Mouse (Mus musculus) kidney, adult 18-20 months (tissue): ENCODE results near the gene Gm11273.
"Not testable (repeated sequence)": the region's sequence is repeated elsewhere in the genome, so short reads cannot be mapped to it uniquely, and the experiment has no call there.

ENCODE experiments used
- DNase-seq: peaks from one replicate; pipeline ENCODE4 v3.0.0; 2021

The Gm11273 gene

DNA sequence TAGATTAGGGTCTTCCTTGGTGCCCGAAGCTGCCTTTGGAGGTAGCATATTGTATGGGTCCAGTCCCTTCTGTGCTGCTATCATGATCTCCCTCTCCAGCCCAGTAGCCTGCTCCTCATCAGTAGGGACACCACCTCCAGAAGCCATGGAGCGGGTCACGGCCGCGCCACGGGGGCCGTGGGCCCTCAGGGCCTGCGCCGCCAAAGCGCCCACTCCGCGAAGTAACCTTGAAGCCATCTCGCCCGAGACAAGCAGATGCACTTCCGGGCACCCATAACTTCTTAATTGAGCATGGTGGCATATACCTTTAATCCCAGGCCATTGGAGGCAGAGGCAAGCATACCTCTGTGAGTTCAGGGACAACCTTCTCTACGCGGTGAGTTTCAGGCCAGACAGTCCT, at the start of gene Gm11273:
Gm11273 (minus strand) TSS at position 237 of the 400 bp plus-strand sequence.
- not testable (repeated sequence) for DNase-seq

DNA sequence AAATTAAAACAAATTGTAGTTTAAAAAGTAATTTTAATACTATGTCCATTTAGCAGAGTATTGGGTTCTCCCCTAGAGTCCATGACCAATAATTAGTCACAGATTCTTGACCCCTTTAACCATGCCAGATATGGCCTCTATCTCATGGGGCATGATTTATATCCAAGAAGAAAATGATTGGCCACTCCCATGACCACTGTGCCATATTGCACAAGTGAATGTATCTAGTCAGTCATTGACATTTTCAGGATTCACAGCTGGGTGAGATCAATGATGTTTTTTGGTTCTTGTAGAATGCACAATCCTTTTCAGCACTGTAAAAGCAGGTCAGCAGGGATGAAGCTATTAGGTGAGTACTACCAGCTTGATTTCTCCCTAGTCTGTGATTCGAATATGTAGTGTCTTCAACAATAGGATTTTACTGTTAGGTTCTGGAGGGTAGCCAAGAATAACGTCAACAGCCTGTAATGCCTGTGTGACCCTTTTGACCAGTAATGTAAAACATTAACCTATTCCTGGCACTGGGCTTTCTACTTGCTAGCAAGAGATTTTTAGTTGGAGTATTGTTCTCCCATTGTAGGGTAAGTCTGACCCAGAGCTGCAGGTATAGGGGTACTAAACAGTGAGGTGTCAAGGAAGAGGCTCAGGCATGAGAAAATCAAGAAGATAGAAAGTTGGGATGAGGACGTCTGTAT, 49.3 kb upstream of the Gm11273 start:
- DNase-seq: no peak

DNA sequence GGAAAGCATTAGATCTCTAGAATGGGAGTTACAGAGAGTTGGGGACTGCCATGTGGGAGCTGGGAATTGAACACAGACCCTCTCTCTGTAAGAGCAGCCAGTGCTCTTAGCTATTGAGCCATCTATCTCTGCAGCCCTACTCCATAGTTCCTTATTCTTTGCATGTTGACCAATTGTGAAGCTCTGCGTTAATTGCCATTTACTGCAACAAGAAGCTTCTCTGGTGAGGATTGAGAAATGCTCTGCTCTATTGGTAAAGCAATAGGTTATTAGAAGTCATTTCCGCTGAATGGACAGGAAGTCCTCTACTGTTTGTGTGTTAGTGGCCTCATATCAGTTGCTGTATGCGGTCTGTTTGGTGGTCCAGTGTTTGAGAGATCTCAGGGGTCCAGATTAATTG, 48.3 kb upstream of the Gm11273 start:
- no peak for DNase-seq

DNA sequence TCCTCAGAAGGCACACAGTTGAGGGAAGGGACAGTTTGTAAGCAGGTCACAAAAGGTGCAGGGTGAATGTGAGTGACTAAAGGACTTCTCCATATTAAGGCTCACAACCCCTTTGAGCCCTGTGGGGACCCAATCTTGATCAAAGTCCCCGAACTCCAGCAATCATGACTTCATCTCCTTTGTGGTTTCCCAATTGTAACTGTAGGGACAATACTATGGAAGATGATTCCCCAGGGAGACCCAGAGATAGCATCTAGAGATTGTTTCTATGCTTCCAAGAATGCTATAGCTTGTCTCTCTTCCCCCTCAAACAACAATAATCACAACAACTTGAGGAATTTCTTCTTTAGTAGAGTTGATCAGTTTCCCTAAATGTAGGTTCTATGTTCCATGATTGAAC, 41.5 kb upstream of the Gm11273 start, which contains the start of gene Olfr1366:
Olfr1366 (minus strand) TSS at position 101 of the 400 bp plus-strand sequence.
- DNase-seq: no peak

DNA sequence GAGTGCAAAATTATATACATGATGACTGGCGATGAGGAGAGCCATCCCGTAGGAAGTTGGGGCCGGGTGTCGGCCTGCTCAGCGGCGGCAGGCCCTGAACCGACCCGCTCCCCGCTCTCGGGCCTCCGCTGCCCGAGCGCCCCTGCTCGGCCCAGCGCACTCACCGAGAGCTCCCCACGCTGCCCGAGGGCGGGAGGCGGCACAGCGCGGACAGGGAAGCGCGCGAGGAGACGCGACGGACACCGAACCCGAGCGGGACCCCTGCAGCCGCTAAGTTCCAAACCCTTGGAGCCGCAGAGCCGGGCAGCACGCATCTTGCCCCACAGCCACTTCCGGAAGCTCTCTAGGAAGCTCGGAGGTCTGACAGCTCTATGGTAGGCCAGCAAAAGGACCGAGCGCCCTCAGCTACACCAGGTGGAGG, 29.6 kb upstream of the Gm11273 start, which contains the start of gene Zkscan8:
Zkscan8 (minus strand) TSS at position 340 of the 421 bp plus-strand sequence.
- DNase-seq: peak; percentile 92

DNA sequence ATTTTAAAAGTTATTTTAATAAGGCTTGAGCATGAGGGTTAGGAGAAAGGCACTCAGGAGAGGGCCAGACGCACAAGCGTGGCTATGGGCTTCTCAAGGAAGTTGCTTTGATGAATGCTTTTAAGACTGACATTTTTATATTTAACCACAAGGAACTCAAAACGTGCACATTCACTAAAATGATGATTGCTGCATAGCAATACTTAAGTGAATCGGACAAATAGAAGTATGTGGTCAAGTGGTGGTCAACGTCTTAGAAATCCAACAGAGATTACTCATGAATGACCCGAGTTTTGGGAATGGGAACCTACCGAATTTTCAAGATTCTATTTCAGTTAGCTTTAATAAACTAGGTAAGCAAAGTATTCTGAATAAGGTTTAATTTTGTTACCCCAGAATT, 28.9 kb upstream of the Gm11273 start:
- no peak for DNase-seq

DNA sequence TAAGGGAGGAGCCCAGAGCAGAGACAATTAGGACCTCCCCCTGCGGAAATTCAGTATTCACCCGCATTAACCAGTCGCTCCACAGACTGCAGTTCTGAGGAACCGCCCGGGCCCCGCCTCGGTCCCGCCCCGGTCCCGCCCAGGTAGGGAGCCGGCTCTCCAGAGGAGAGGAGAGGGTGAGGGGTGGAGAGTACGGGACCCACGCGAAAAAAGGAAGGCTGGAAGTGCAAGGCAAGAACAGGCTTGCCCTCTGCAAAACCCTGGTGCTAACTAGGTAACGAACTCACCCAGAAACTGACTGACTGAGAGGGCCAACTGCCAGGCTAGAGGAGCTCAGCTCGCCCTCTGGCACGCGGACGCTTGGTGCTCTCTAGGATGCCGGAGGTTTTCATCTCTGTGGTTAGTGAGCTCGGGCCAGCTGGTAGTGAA, 5.0 kb upstream of the Gm11273 start:
- peak; percentile 87 for DNase-seq

DNA sequence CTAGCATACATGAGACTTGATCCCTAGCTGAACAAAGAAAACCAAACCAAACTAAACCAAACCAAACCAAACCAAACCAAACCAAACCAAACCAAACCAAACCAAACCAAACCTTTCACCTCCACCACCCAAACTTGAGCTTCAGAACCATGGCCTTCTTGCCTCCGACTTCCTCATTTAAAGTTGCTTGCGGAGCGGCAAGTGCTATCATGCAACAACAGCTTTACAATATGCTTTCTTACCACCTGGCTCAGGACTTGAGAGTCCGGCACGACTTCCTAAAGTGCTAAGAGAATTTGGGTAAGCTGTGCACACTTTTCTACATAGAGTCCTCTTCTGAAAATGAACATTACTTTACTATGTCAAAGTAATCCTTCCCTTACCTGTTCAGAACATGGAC, 1.1 kb upstream of the Gm11273 start:
- DNase-seq: no peak

DNA sequence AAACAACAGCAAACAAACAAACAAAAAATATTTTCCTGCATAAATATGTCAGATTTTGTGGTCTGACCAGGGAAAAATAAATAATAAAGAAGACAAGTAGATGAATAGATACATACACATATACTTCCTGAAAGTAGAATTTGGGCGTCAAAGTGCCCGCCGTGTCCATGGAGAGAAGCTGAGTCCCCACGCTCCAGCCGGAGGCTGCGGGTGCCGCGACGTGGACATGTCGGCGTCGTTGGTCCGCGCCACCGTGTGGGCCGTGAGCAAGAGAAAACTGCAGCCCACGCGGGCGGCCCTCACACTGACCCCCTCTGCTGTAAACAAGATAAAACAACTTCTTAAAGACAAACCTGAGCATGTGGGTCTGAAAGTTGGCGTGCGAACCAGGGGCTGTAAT, 6.1 kb downstream of the Gm11273 start, which contains the start of gene AK157302:
AK157302 (plus strand) TSS at position 144 of the 400 bp plus-strand sequence.
- DNase-seq: no peak

DNA sequence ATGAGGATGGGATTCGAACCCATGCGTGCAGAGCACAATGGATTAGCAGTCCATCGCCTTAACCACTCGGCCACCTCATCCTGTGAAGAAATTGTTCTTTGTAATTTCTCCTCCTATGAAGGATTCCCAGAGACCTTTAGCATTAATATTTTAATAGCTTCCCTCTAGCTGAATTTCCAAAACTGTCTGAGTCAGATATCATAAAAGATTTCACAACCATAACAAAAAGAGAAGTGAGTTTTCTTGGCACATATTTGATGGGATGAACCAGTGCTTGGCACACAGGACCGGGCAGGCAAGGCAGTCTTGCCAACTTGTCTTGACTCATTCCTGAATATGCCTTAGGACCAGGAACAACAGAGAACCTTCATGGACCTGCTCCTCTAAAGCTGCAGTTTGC, 8.4 kb downstream of the Gm11273 start:
- DNase-seq: no peak

DNA sequence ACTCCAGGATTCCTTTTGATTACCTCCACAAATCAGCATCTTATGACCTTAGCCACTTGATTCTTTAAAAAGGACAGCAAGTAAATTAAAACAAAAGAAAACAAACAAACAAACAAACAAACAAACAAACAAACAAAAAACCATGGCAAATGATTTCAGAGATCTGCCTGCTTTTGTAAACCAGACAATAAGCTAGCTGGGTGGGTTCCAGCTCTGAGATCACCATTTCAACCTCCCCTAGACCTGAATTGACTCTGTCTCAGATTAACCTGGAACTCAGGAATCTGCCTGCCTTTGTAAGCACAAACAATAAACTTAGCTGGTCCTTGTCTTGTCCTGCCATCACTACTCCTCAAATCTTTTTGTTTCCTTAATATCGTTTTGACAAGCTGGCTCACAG, 14.3 kb downstream of the Gm11273 start:
- DNase-seq: no peak

DNA sequence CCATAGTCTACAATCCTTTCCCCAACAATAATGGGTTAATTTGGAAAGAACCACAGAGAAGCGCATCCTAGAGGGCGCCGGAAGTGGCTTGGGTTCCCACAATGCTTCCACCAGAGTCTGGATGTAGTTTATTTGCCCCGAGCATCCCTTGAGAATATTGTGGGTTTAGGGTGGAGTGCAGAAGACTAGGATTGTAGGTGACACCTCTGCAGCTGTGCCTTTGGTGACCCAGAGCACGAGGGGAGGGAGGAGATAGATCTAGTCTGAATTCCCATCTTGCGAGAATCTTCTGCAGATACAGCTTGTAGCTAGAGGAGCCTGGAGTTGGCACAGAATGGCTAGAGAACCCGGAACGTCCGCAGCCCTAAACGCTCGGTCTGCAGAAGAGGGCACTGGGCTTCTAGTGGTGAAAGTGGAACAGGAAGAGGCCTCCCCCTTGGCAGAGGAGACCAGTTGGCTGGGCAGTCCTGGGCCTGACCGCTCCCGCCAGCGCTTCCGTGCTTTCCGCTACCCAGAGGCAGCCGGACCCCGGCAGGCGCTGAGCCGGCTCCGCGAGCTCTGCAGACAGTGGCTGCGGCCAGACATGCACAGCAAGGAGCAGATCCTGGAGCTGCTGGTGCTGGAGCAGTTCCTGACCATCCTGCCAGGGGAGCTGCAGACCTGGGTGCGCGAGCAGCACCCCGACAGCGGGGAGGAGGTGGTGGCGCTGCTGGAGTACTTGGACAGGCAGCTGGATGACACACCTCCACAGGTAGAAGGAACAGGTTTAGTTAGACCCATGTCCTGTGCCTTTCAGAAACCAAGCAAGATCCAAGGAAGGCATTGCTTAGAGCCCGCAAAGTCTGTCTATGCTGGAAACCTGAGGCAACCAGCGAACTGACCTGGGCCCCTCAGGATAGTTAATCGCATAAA, 22.2 kb downstream of the Gm11273 start, which contains the start of the genes Zkscan4 and Gm10065:
Zkscan4 (plus strand) TSS at position 149 of the 912 bp plus-strand sequence.
Gm10065 (minus strand) TSS at position 683 of the 912 bp plus-strand sequence.
- DNase-seq: peak; percentile 67

DNA sequence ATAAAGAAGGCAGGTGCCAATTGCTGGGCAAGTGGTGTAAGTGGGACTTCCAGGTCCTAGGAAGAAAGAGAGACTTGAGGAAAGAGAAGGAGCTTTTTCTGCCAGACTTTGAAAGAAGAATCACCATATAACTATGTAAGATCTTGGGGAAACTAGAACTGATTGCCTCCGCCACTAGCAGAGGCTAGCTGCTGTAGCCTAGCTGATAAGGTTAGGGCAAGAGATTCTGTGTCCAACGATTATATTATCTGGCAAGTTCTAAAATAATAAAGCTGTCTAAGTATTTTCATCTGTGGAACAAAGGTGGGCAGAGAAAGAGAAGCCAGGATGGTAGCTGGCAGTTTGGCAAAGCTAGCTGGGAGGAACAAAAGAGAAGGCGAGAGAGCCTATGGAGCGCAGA, 28.8 kb downstream of the Gm11273 start:
- DNase-seq: no peak

DNA sequence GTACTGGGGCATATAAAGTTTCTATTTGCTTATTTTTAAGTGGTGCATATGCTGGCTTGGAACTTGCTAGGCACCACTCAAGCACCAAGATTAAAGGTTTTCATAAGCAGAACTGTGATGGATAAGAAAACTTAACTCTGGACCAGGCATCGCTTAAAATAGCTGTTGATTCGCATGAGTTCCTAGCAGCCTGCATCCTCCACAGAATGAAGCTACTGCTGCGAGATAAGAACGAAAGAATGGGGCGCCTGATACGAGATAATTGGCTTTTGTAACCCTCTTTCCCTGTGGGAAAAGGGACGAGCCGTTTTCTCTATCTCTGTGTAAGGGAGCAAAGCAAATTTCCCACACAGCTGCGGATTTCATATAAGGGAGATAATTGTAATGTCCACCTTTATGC, 32.1 kb downstream of the Gm11273 start:
- no peak for DNase-seq

DNA sequence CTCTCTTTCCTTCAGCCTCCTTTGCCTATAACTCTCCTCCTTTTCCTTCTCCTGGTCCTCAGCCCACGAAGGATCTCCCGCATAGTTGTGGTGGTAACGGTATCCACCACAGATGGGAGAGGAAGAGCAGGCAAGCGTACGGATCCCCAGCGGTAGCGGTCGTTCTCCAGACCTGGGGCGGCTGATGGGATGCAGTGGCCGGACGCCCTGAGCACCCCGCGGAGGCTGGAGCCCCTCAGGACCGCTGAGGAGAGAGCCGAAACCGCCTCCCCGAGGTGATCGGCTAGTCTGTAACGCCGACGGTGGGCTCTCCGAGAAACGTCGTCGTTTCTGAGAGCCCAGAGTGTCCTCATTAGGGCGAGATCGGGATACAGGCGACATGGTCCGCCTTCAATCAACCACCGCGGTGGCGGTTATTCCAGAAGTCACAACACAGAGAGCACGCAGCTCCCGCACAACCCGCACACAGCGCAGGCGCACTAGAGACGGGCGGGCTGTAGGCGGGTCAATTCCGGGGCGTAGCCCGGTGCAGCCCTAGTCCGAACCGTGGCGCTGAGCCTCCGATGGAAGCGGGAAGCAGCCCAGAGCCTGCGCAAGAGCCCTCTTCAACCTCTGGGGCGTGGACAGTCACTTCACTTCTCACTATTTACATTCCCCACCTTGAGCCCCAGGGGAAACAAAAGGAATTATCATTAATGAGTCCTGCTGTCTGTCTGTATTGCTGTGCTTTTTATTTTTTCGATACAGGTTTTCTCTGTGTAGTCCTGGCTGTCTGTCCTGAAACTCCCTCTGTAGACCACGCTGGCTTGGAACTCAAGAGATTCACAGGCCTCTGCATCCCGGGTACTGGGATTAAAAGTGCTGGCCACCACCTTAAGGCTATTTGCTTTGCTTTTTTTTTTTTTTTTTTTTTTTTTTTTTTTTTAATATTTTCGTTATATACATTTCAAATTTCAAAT, 32.9 kb downstream of the Gm11273 start, which contains the start of gene Nkapl:
Nkapl (minus strand) TSS at position 449 of the 959 bp plus-strand sequence.
- DNase-seq: peak; percentile 86

DNA sequence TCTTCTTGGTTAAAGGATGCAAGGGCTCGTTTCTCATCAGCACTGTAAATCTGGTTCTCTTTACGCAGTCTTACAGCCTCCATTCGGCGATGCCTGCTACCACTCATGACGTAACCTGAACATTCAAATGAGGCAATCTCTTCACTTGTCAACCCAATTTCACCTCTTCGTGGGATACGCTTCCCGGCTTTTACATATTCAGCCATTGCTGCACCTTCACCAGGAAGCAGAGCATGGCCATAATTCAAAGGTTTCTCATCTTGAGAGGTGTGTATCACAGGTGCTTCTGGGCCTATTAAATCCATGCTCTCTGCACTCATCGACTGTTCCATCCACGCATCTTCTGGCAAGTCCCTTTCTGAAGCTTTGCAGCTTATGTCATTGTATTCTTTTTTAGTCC, 33.9 kb downstream of the Gm11273 start:
- no peak for DNase-seq

DNA sequence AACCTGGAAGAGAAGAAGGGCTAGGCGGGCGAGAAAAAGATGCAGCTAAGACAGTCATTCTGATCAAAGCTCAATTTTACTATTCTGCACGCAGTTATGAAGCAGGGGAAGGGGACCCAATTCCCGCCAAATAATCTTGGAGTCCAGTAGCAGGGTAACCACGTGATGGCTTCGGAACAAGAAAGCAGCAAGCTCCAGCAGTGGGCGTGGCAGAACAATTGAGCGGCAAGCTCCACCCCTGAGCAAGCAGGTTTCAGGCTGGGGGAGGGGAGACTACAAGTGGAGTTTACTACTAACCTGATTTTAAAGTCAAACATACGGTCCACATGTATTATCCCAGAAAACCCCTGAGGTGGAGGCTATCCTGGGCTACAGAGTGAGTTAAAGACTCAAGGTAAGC, 38.7 kb downstream of the Gm11273 start:
- not testable (repeated sequence) for DNase-seq

DNA sequence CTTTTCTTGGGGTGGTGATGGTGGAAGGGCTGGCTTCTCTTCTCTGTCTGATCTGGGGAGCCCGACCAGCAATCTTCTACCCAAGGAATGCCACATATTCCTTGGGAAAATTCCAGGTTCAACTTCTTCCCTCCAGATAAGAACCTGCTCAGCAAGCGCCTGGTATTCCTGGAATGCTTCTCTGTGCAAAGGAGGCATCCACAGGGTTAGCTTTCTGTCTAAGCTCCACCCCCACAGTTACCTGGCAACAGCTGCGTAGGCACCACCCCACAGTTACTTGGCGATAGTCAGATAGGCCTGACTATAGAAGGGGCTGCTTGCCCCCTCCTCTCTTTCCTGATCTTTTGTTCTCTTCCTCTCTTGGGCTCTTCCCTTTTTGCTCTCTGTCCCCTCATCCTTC, 44.9 kb downstream of the Gm11273 start:
- no peak for DNase-seq

DNA sequence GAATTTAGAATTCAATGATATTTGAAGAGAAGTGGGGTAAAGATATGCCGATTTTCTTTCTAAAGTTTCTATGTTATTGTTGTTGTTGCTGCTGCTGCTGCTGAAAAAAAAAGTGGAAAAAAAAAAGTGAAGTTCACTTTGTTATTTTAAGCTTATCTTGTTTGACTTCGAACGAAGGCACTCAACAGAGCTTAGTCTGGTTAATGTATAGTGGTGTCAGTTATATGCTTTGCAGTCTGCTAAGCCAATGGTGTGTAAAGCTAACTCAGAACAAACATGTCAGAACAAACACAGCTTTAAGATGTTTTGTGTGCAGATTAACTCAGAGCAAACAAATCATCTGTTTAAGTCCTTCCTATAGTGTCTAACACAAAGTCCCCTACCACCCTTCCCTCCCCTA, 47.1 kb downstream of the Gm11273 start:
- DNase-seq: no peak

DNA sequence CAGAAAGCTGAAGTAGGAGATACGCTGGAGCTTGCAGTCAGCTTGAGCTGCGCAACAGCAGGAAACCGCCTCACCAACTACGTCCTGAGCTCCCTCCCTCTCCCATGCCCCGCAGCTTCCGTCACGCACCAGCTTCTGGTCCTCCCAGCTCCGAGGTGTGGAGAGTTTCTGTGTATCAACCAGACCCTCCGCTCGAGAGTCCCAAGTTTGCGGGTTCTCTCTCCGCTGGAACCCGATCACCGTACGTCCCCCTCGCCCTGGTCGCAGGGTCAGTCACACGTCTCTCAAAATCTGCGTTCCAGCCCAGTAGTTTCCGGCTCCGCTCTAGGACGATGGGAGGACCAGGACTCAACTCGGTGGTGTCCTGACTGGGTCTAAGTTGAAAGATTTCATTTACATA, 47.8 kb downstream of the Gm11273 start, which contains the start of gene Zscan26:
Zscan26 (minus strand) TSS at position 282 of the 400 bp plus-strand sequence.
- DNase-seq: peak; percentile 88

DNA sequence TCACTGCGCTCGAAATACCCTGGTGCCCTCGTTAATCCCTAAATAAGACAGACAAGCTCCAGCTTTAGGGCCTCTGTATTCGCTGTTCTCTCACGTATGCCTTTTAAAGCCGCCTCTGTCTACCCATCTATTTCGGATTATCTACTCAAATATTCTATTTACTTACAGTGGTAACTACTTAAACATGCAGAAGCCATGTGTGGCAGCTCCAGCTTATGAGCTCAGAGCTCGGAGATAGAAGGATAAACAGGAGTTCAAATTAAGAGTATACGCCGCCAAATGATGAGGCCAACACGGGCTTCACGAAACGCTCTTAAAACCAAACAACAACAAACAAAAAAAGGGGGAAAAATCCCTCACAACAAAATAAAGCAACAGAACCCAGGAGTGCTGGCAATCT, 48.2 kb downstream of the Gm11273 start:
- no peak for DNase-seq
